Mouse (Mus musculus) limb, embryonic 15.5 days (tissue): ENCODE measurements around the gene Olfr1049. TPM values are rescaled to one million over a fixed set of nuclear protein-coding genes. Genes with fewer than 3 reads are reported as not detected.
"Not testable (repeated sequence)": the region's sequence is repeated elsewhere in the genome, so short reads cannot be mapped to it uniquely, and the experiment has no call there.

ENCODE experiments used
- ATAC-seq: fragments of 200-750 bp; cut with Nextera tagmentation; 2 replicates; pipeline ENCODE4 v1.8.0; 2017; ENCODE audit warnings: low read depth, moderate TSS enrichment; ENCODE audit not compliant: insufficient number of reproducible peaks, low FRiP score, low TSS enrichment
- H3K27ac ChIP-seq: fragments of 300-500 bp; sonication (generic); 2 replicates; pipeline ENCODE4 v1.5.1; 2015; ENCODE audit warnings: moderate library complexity, mild to moderate bottlenecking, inconsistent platforms
- H3K27me3 ChIP-seq: fragments of 300-500 bp; sonication (generic); 2 replicates; pipeline ENCODE4 v1.6.1; 2015; ENCODE audit warnings: inconsistent platforms
- H3K36me3 ChIP-seq: fragments of 300-500 bp; sonication (generic); 2 replicates; pipeline ENCODE4 v1.6.1; 2015; ENCODE audit warnings: inconsistent platforms
- H3K4me1 ChIP-seq: fragments of 300-500 bp; sonication (generic); 2 replicates; pipeline ENCODE4 v1.6.1; 2015; ENCODE audit warnings: inconsistent platforms
- H3K4me2 ChIP-seq: fragments of 300-500 bp; sonication (generic); 2 replicates; pipeline ENCODE4 v1.6.1; 2015; ENCODE audit warnings: mild to moderate bottlenecking, inconsistent platforms
- H3K4me3 ChIP-seq: fragments of 300-500 bp; sonication (generic); 2 replicates; pipeline ENCODE4 v1.5.1; 2015; ENCODE audit warnings: mild to moderate bottlenecking, inconsistent platforms
- H3K9ac ChIP-seq: fragments of 300-500 bp; sonication (generic); 2 replicates; pipeline ENCODE4 v1.6.1; 2015; ENCODE audit warnings: inconsistent platforms
- H3K9me3 ChIP-seq: fragments of 300-500 bp; sonication (generic); 2 replicates; pipeline ENCODE4 v1.6.1; 2016; ENCODE audit warnings: inconsistent platforms
- WGBS: fragments of 180-500 bp; shearing (Covaris S2); methylation state at CpG from one replicate; pipeline ENCODE4 v1.1.7; 2015; 5-methylcytosine and 5-hydroxymethylcytosine counted together
- polyA plus RNA-seq: library from polyadenylated mRNA; unstranded; fragments of >200 nt; fragmentation: Nextera tagmentation; extraction: Ambion mirVana; gene quantifications from 2 replicates; pipeline ENCODE4 v1.2.1, GENCODE M21; 2015

Olfr1049 gene
- not detected in 2 replicates for polyA plus RNA-seq

- H3K9ac ChIP-seq, H3K4me2 ChIP-seq: not testable (repeated sequence)
Observed at GRCm38 (mm10) chr2:86258228-86258627, at the start of gene Olfr1049. Gene Olfr1049 (minus strand): TSS chr2:86258328.

GRCm38 (mm10) chr2:86292155-86292554 lies 34.0 kb upstream of the Olfr1049 start, which contains the start of gene Olfr1052:
Gene Olfr1052 (plus strand): TSS chr2:86292455.
- no peak within 1 kb of the TSS for H3K27ac ChIP-seq
- no peaks in the 10 kb centered on the region for H3K4me1 ChIP-seq
- H3K36me3 ChIP-seq, result no peaks in the 10 kb centered on the region
- H3K9me3 ChIP-seq, result no peaks in the 10 kb centered on the region
- H3K4me2 ChIP-seq, result no peak within 1 kb of the TSS
- no peak within 1 kb of the TSS for H3K4me3 ChIP-seq
- no peak for ATAC-seq
- H3K9ac ChIP-seq, result no peak within 1 kb of the TSS
- H3K27me3 ChIP-seq, result no peaks in the 10 kb centered on the region

More at GRCm38 (mm10) chr2:86258228-86258627, at the start of gene Olfr1049:
- H3K4me1 ChIP-seq, H3K36me3 ChIP-seq, H3K27ac ChIP-seq, ATAC-seq, H3K4me3 ChIP-seq, H3K9me3 ChIP-seq, H3K27me3 ChIP-seq: not testable (repeated sequence)

- H3K4me1 ChIP-seq, H3K4me2 ChIP-seq, H3K27me3 ChIP-seq, H3K36me3 ChIP-seq, H3K9ac ChIP-seq, H3K27ac ChIP-seq, ATAC-seq, H3K9me3 ChIP-seq, H3K4me3 ChIP-seq: not testable (repeated sequence)
Observed at GRCm38 (mm10) chr2:86278988-86279387, 20.9 kb upstream of the Olfr1049 start, which contains the start of gene Olfr1051. Gene Olfr1051 (minus strand): TSS chr2:86279088.

GRCm38 (mm10) chr2:86240189-86240588 lies 17.9 kb downstream of the Olfr1049 start, which contains the start of gene Olfr1048:
Gene Olfr1048 (minus strand): TSS chr2:86240289.
- H3K4me3 ChIP-seq, result no peak within 1 kb of the TSS
- no peak within 1 kb of the TSS for H3K4me2 ChIP-seq
- H3K9ac ChIP-seq, result no peak within 1 kb of the TSS
- H3K27me3 ChIP-seq, result no peaks in the 10 kb centered on the region
- no peaks in the 10 kb centered on the region for H3K9me3 ChIP-seq
- ATAC-seq, result no peak
- no peak within 1 kb of the TSS for H3K27ac ChIP-seq
- no peaks in the 10 kb centered on the region for H3K4me1 ChIP-seq
- no peaks in the 10 kb centered on the region for H3K36me3 ChIP-seq

GRCm38 (mm10) chr2:86231301-86231700 lies 26.8 kb downstream of the Olfr1049 start, which contains the start of gene Olfr1047:
Gene Olfr1047 (minus strand): TSS chr2:86231401.
- WGBS, result 90% methylated on average over 1 of the region's 1 CpGs

GRCm38 (mm10) chr2:86219214-86219613 lies 38.9 kb downstream of the Olfr1049 start, which contains the start of gene Olfr1046:
Gene Olfr1046 (minus strand): TSS chr2:86219314.
- 57% methylated on average over 2 of the region's 2 CpGs for WGBS
- H3K4me2 ChIP-seq, result no peak within 1 kb of the TSS
- H3K36me3 ChIP-seq, result no peaks in the 10 kb centered on the region
- H3K9me3 ChIP-seq, result no peaks in the 10 kb centered on the region
- no peak for ATAC-seq
- H3K4me3 ChIP-seq, result no peak within 1 kb of the TSS
- no peak within 1 kb of the TSS for H3K9ac ChIP-seq
- H3K4me1 ChIP-seq, result no peaks in the 10 kb centered on the region
- H3K27me3 ChIP-seq, result no peaks in the 10 kb centered on the region
- H3K27ac ChIP-seq, result no peak within 1 kb of the TSS

More at GRCm38 (mm10) chr2:86231301-86231700, 26.8 kb downstream of the Olfr1049 start, which contains the start of gene Olfr1047:
- H3K9me3 ChIP-seq, result no peaks in the 10 kb centered on the region
- no peak within 1 kb of the TSS for H3K9ac ChIP-seq
- H3K4me1 ChIP-seq, result no peaks in the 10 kb centered on the region
- ATAC-seq, result no peak
- H3K4me3 ChIP-seq, result no peak within 1 kb of the TSS
- no peak within 1 kb of the TSS for H3K4me2 ChIP-seq
- no peaks in the 10 kb centered on the region for H3K36me3 ChIP-seq
- H3K27ac ChIP-seq, result no peak within 1 kb of the TSS
- H3K27me3 ChIP-seq, result no peaks in the 10 kb centered on the region

Other genes starting within 250 kb of the Olfr1049 start
- gene Olfr1033, start 237.7 kb downstream of the Olfr1049 start, polyA plus RNA-seq, result 1.6 TPM in 2 replicates
- 0.04 TPM in 1 of 2 replicates, not detected in the other for gene Olfr1034, start 212.5 kb downstream of the Olfr1049 start, polyA plus RNA-seq
- not detected in 2 replicates for gene Olfr1036, start 184.3 kb downstream of the Olfr1049 start, polyA plus RNA-seq
- not detected in 2 replicates for gene Olfr1037, start 170.9 kb downstream of the Olfr1049 start, polyA plus RNA-seq
- not detected in 2 replicates for gene Olfr1039, start 122.4 kb downstream of the Olfr1049 start, polyA plus RNA-seq
- not detected in 2 replicates for gene Olfr1040, start 111.6 kb downstream of the Olfr1049 start, polyA plus RNA-seq
- gene Olfr1042, start 96.5 kb downstream of the Olfr1049 start, polyA plus RNA-seq, result not detected in 2 replicates
- not detected in 2 replicates for gene Olfr1043, start 90.8 kb downstream of the Olfr1049 start, polyA plus RNA-seq
- gene Olfr1044, start 80.5 kb downstream of the Olfr1049 start, polyA plus RNA-seq, result not detected in 2 replicates
- not detected in 2 replicates for gene Olfr52, start 72.6 kb downstream of the Olfr1049 start, polyA plus RNA-seq
- gene Olfr1045, start 55.3 kb downstream of the Olfr1049 start, polyA plus RNA-seq, result not detected in 2 replicates
- not detected in 2 replicates for gene Olfr1046, start 39.0 kb downstream of the Olfr1049 start, polyA plus RNA-seq
- not detected in 2 replicates for gene Olfr1047, start 26.9 kb downstream of the Olfr1049 start, polyA plus RNA-seq
- not detected in 2 replicates for gene Olfr1048, start 18.0 kb downstream of the Olfr1049 start, polyA plus RNA-seq
- not detected in 2 replicates for gene Olfr1051, start 20.8 kb upstream of the Olfr1049 start, polyA plus RNA-seq
- not detected in 2 replicates for gene Olfr1052, start 34.1 kb upstream of the Olfr1049 start, polyA plus RNA-seq
- gene Olfr1053, start 57.0 kb upstream of the Olfr1049 start, polyA plus RNA-seq, result not detected in 2 replicates
- gene Olfr1054, start 77.1 kb upstream of the Olfr1049 start, polyA plus RNA-seq, result not detected in 2 replicates
- gene Olfr1055, start 92.0 kb upstream of the Olfr1049 start, polyA plus RNA-seq, result not detected in 2 replicates
- not detected in 2 replicates for gene Olfr1056, start 104.1 kb upstream of the Olfr1049 start, polyA plus RNA-seq
- not detected in 2 replicates for gene Olfr1057, start 120.1 kb upstream of the Olfr1049 start, polyA plus RNA-seq
- not detected in 2 replicates for gene Olfr1058, start 130.2 kb upstream of the Olfr1049 start, polyA plus RNA-seq
- not detected in 2 replicates for gene Olfr1061, start 155.7 kb upstream of the Olfr1049 start, polyA plus RNA-seq
- not detected in 2 replicates for gene Olfr1062, start 168.4 kb upstream of the Olfr1049 start, polyA plus RNA-seq
- not detected in 2 replicates for gene Olfr1065, start 192.3 kb upstream of the Olfr1049 start, polyA plus RNA-seq
- gene Olfr1066, start 197.9 kb upstream of the Olfr1049 start, polyA plus RNA-seq, result not detected in 2 replicates
- gene Olfr228, start 229.1 kb upstream of the Olfr1049 start, polyA plus RNA-seq, result not detected in 2 replicates